Mouse (Mus musculus): Measurements from ENCODE around the gene Srrm4. TPM values are rescaled to one million over a fixed set of nuclear protein-coding genes. Genes with fewer than 3 reads are reported as not detected.

Gene Srrm4
- polyA plus RNA-seq, 1 experiment from 2014 or later = 0.27 TPM

- Histone ChIP-seq H3K27me3 (no peaks in the 10 kb centered on the region), H3K27ac (peak overlapping the region; percentile 59), H3K9ac (no peak overlapping the region), H3K4me3 (no peak overlapping the region), H3K4me2 (peak overlapping the region; percentile 33; the same call in 1 of the 2 replicates), H3K9me3 (no peaks in the 10 kb centered on the region), H3K4me1 (peaks cover 45% of the 10 kb centered on the region), H3K36me3 (0 out of 2 replicates have a peak, but pooled peaks cover 4% of the 10 kb centered on the region)
- ATAC-seq (ENCODE audit: borderline replicate concordance, extremely low read depth, low FRiP score, low TSS enrichment) = no peak
- 10% methylated on average over 16 of the region's 16 CpGs for WGBS
These were observed 181.7 kb downstream of the Srrm4 start for GRCm38 (mm10) chr5:116409689-116410590.

DNA sequence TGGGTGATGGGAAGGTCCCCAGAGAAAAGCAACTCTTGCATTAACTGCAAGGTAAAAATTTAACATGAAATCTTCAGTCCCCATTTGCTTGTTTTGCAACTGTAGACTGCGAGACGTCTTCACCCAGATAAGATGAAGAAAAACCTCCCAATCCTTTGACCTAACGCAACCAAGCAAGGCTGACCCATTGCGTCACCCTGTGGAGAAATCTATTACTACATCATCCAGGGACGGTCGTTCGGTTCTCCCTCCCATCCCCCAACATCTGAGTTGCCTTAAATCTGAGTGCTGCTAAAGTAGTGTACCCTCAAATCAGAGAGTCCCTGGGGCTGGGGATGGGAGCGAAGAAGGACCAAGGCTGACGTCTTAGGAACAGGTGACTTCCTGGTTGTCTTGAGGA is 182.7 kb downstream of the Srrm4 start:
- ATAC-seq (ENCODE audit: borderline replicate concordance, extremely low read depth, low FRiP score, low TSS enrichment) = no peak
- Histone ChIP-seq H3K4me1 (peaks cover 36% of the 10 kb centered on the region), H3K4me2 (no peak overlapping the region), H3K9ac (no peak overlapping the region), H3K9me3 (no peaks in the 10 kb centered on the region), H3K4me3 (no peak overlapping the region), H3K27ac (peak overlapping the region; percentile 58; the same call in 1 of the 2 replicates), H3K27me3 (no peaks in the 10 kb centered on the region), H3K36me3 (no peaks in the 10 kb centered on the region)
- WGBS = 59% methylated on average over 9 of the region's 9 CpGs

DNA sequence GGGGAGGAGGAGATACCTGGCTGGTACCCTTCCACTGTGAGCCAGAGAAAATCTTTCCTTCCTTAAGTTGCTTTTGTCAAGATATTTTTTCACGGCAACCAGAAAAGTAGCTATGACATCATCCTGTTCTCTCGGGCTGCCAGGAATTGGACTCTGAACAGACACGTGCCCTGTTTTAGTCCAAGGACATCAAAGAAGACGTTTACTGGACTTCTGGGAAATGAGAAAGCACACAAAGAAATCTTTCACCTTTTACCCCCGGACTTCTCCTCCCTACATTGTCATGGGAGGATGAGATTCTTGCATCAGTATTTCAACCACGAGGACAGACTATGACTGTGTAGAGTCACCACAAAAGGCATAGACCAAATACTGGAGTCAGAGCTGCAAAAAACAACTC is 183.7 kb downstream of the Srrm4 start:
- 17% methylated on average over 6 of the region's 6 CpGs for WGBS
- no peak overlapping the region; the same call in 1 of the 2 replicates for H3K4me2 ChIP-seq
- H3K4me1 ChIP-seq = peaks cover 32% of the 10 kb centered on the region
- ATAC-seq (ENCODE audit: borderline replicate concordance, extremely low read depth, low FRiP score, low TSS enrichment) = no peak
- H3K36me3 ChIP-seq = no peaks in the 10 kb centered on the region
- no peaks in the 10 kb centered on the region for H3K27me3 ChIP-seq
- H3K4me3 ChIP-seq = no peak overlapping the region
- peak overlapping the region; percentile 88 for H3K27ac ChIP-seq
- no peak overlapping the region for H3K9ac ChIP-seq
- no peaks in the 10 kb centered on the region for H3K9me3 ChIP-seq

GRCm38 (mm10) chr5:116407321-116407720 is 184.3 kb downstream of the Srrm4 start:
- H3K4me3 ChIP-seq = no peak overlapping the region
- no peaks in the 10 kb centered on the region for H3K9me3 ChIP-seq
- H3K27ac ChIP-seq = peak overlapping the region; percentile 88
- peak; percentile 70 for ATAC-seq (ENCODE audit: borderline replicate concordance, extremely low read depth, low FRiP score, low TSS enrichment)
- H3K4me1 ChIP-seq = peaks cover 32% of the 10 kb centered on the region
- H3K36me3 ChIP-seq = no peaks in the 10 kb centered on the region
- no peak overlapping the region for H3K9ac ChIP-seq
- H3K27me3 ChIP-seq = no peaks in the 10 kb centered on the region
- no peak overlapping the region; the same call in 1 of the 2 replicates for H3K4me2 ChIP-seq
- whole genome bisulfite sequencing = 9% methylated on average over 4 of the region's 4 CpGs

- H3K9ac ChIP-seq = no peak overlapping the region
- H3K27ac ChIP-seq = no peak overlapping the region
- no peaks in the 10 kb centered on the region for H3K27me3 ChIP-seq
- 50% methylated on average over 3 of the region's 3 CpGs for WGBS
- peaks cover 32% of the 10 kb centered on the region for H3K4me1 ChIP-seq
- ATAC-seq (ENCODE audit: borderline replicate concordance, extremely low read depth, low FRiP score, low TSS enrichment) = no peak
- H3K4me3 ChIP-seq = no peak overlapping the region
- no peaks in the 10 kb centered on the region for H3K36me3 ChIP-seq
- H3K9me3 ChIP-seq = no peaks in the 10 kb centered on the region
- no peak overlapping the region for H3K4me2 ChIP-seq
These were observed 185.1 kb downstream of the Srrm4 start for GRCm38 (mm10) chr5:116406507-116406906.

- H3K9ac ChIP-seq = no peak overlapping the region
- WGBS = 88% methylated on average over 1 of the region's 1 CpGs
- no peak for ATAC-seq (ENCODE audit: borderline replicate concordance, extremely low read depth, low FRiP score, low TSS enrichment)
- no peaks in the 10 kb centered on the region for H3K36me3 ChIP-seq
- H3K9me3 ChIP-seq = no peaks in the 10 kb centered on the region
- H3K4me3 ChIP-seq = no peak overlapping the region
- H3K4me2 ChIP-seq = no peak overlapping the region
- H3K27me3 ChIP-seq = no peaks in the 10 kb centered on the region
- H3K27ac ChIP-seq = no peak overlapping the region
- H3K4me1 ChIP-seq = peaks cover 29% of the 10 kb centered on the region
These were observed 185.7 kb downstream of the Srrm4 start for GRCm38 (mm10) chr5:116405934-116406333.

GRCm38 (mm10) chr5:116404063-116404462 is 187.6 kb downstream of the Srrm4 start:
- H3K4me2 ChIP-seq = no peak overlapping the region
- H3K27ac ChIP-seq = no peak overlapping the region
- H3K36me3 ChIP-seq = no peaks in the 10 kb centered on the region
- no peak overlapping the region for H3K9ac ChIP-seq
- 86% methylated on average over 2 of the region's 2 CpGs for WGBS
- ATAC-seq (ENCODE audit: borderline replicate concordance, extremely low read depth, low FRiP score, low TSS enrichment) = no peak
- H3K27me3 ChIP-seq = no peaks in the 10 kb centered on the region
- peaks cover 15% of the 10 kb centered on the region for H3K4me1 ChIP-seq
- H3K9me3 ChIP-seq = no peaks in the 10 kb centered on the region
- no peak overlapping the region for H3K4me3 ChIP-seq

- no peak overlapping the region for H3K9ac ChIP-seq
- no peaks in the 10 kb centered on the region for H3K36me3 ChIP-seq
- H3K4me1 ChIP-seq = no peaks in the 10 kb centered on the region
- H3K4me2 ChIP-seq = no peak overlapping the region
- ATAC-seq (ENCODE audit: borderline replicate concordance, extremely low read depth, low FRiP score, low TSS enrichment) = no peak
- no peaks in the 10 kb centered on the region for H3K27me3 ChIP-seq
- WGBS = 76% methylated on average over 3 of the region's 3 CpGs
- no peak overlapping the region for H3K4me3 ChIP-seq
- H3K27ac ChIP-seq = no peak overlapping the region
- H3K9me3 ChIP-seq = no peaks in the 10 kb centered on the region
These were observed 190.8 kb downstream of the Srrm4 start for GRCm38 (mm10) chr5:116400801-116401200.

DNA sequence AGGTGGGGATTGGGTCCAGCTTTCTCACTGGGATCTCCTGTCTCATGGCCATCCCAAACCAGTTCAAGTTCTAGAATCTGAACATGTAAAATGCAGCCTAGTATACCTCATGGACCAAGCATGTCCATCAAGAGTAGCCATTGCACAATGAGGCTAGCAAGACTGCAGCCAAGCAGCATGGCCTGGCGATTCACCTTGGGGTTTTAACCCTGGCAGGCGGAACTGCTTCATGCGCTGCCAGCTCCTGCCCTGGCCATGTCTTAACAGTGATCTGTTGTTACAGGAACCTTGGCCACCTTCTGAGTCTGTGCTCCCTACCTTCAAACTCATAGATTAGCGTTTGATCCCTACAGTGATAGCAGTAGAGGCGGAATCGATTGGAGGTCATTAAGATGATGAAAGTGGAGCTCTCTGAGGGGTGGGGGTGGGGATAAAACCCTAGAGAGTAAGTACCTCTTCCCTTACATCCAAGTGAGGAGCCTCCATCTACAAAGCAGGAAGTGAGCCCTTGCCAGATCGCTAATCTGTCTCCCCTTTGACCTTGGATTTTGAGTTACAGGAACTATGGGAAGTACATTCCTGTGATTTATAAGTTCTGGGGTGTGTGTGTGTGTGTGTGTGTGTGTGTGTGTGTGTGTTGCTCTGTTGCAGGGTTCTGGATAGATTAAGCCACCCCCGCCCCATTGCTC is 191.4 kb downstream of the Srrm4 start:
- Histone ChIP-seq H3K36me3 (no peaks in the 10 kb centered on the region), H3K9me3 (no peaks in the 10 kb centered on the region), H3K27ac (no peak overlapping the region), H3K4me2 (no peak overlapping the region), H3K4me1 (no peaks in the 10 kb centered on the region), H3K4me3 (no peak overlapping the region), H3K9ac (no peak overlapping the region), H3K27me3 (no peaks in the 10 kb centered on the region)
- WGBS = 66% methylated on average over 8 of the region's 8 CpGs
- ATAC-seq (ENCODE audit: borderline replicate concordance, extremely low read depth, low FRiP score, low TSS enrichment) = no peak

DNA sequence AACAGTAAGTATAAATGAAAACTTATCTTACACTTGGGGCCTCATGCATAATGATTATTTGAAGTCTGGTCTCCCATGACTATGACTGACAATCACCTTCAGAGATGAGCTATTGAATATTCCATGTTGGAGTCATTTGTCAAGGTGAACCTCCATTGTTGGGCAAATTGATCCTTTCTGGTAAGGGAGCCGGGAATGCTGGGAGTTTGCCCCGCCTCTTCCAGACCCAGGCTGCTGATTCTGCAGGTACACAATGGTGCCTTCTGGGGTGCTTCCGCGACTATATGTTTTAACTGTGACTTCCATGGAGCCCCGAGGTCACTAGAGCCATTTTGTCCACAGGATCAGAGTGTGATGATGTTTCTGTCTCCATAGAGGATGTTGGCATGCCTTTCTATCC is 195.5 kb downstream of the Srrm4 start:
- Histone ChIP-seq H3K27me3 (no peaks in the 10 kb centered on the region), H3K4me2 (no peak overlapping the region), H3K36me3 (no peaks in the 10 kb centered on the region), H3K9me3 (no peaks in the 10 kb centered on the region), H3K4me3 (no peak overlapping the region), H3K9ac (no peak overlapping the region), H3K4me1 (no peaks in the 10 kb centered on the region), H3K27ac (no peak overlapping the region)
- WGBS = 80% methylated on average over 5 of the region's 5 CpGs
- no peak for ATAC-seq (ENCODE audit: borderline replicate concordance, extremely low read depth, low FRiP score, low TSS enrichment)

DNA sequence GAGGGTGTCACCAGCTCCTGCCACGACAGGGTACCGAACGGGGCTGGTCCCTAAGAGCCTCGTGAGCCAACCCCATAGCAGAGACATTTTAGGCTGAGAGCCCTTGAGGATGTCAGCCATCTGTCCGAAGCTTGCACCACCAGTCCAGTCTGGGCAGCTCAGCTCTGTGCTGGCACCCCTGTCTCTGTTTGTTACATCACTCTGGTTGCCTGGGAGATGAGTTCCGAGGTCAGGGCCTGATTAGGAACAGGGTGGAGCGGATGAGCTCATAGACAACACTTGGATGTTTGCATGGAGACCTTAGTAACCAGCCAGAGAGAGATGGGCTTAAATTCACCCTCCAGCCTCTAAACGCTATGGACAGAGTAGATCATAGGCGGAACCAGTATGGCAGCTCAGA is 199.0 kb downstream of the Srrm4 start:
- Histone ChIP-seq H3K27me3 (no peaks in the 10 kb centered on the region), H3K4me3 (no peak overlapping the region), H3K36me3 (no peaks in the 10 kb centered on the region), H3K9me3 (no peaks in the 10 kb centered on the region), H3K9ac (no peak overlapping the region), H3K27ac (no peak overlapping the region), H3K4me2 (no peak overlapping the region), H3K4me1 (0 out of 2 replicates have a peak, but pooled peaks cover 3% of the 10 kb centered on the region)
- WGBS = 72% methylated on average over 9 of the region's 9 CpGs
- ATAC-seq (ENCODE audit: borderline replicate concordance, extremely low read depth, low FRiP score, low TSS enrichment) = no peak
